In genomic region chr5:106639627-106640026, GRCm38 (mm10) we compare ENCODE assay signal across 25 mouse cellular contexts. TPM values are rescaled to one million over a fixed set of nuclear protein-coding genes. Genes with fewer than 3 reads are reported as not detected.
"Had no signal": no experiment of that assay in that cellular context is flagged by ENCODE, and none has a peak within 500 bp of the region (broad histone marks: within the 10 kb centered on the region; RNA-seq: fewer than 3 reads in every experiment).

No protein-coding gene starts in this region.

- DNase-seq: retina, postnatal 1 day; right cerebral cortex, adult 18-20 months; right cerebral cortex, postnatal 14 days; right cerebral cortex, postnatal 25 days; right cerebral cortex, postnatal 4 days; spleen, adult 18-20 months; thymus, adult 18-20 months; thymus, adult 2 months; thymus, postnatal 14 days; thymus, postnatal 25 days; thymus, postnatal 36 days; thymus, postnatal 4 days had no signal

- H3K27ac ChIP-seq: neural tube, embryonic 13.5 days; neural tube, embryonic 15.5 days; stomach, embryonic 15.5 days; stomach, postnatal 0 days had no signal

- H3K9ac ChIP-seq: neural tube, embryonic 13.5 days; neural tube, embryonic 15.5 days; stomach, embryonic 15.5 days had no signal

- H3K4me2 ChIP-seq: neural tube, embryonic 13.5 days; neural tube, embryonic 15.5 days; stomach, embryonic 15.5 days had no signal

- H3K27me3 ChIP-seq: neural tube, embryonic 13.5 days; neural tube, embryonic 15.5 days; stomach, embryonic 15.5 days had no signal

- H3K4me1 ChIP-seq: neural tube, embryonic 15.5 days; stomach, embryonic 15.5 days had no signal

- H3K4me3 ChIP-seq: neural tube, embryonic 13.5 days; neural tube, embryonic 15.5 days; stomach, embryonic 15.5 days had no signal

- H3K9me3 ChIP-seq: neural tube, embryonic 13.5 days; neural tube, embryonic 15.5 days; stomach, embryonic 15.5 days had no signal

RNA-seq across cellular contexts. Expression of gene Gm17304, which starts 30.7 kb away (rescaled TPM):
- total RNA-seq: neutrophil, adult 5-6 weeks had no signal
- polyA plus RNA-seq: neural tube, embryonic 13.5 days; neural tube, embryonic 14.5 days; neural tube, embryonic 15.5 days; small intestine, adult 2 months; spleen, adult 2 months; stomach, embryonic 14.5 days; stomach, embryonic 15.5 days; stomach, embryonic 16.5 days; stomach, postnatal 0 days; testis, adult 2 months; thymus, adult 2 months; thymus, postnatal 0 days; urinary bladder, adult 2 months had no signal
